Mouse (Mus musculus) testis, adult 2 months (tissue): ENCODE results near the gene Cyfip2. TPM values are rescaled to one million over a fixed set of nuclear protein-coding genes. Genes with fewer than 3 reads are reported as not detected.

Experiments used
- H3K27ac ChIP-seq: fragments of 200-500 bp; 2 replicates; pipeline ENCODE4 v1.5.1; 2012; ENCODE audit warnings: low read depth, low read length; ENCODE audit not compliant: control insufficient read depth, insufficient read depth
- H3K27me3 ChIP-seq: fragments of 200-500 bp; 2 replicates; pipeline ENCODE4 v1.6.1; 2012; ENCODE audit warnings: mild to moderate bottlenecking, low read length, moderate library complexity; ENCODE audit not compliant: control insufficient read depth, insufficient read depth
- H3K36me3 ChIP-seq: fragments of 200-500 bp; 2 replicates; pipeline ENCODE4 v1.6.1; 2012; ENCODE audit warnings: mild to moderate bottlenecking, low read length; ENCODE audit not compliant: control insufficient read depth, insufficient read depth
- H3K4me1 ChIP-seq: fragments of 200-500 bp; 2 replicates; pipeline ENCODE4 v1.6.1; 2012; ENCODE audit warnings: low read length; ENCODE audit not compliant: control insufficient read depth, insufficient read depth
- H3K4me3 ChIP-seq: fragments of 200-500 bp; 2 replicates; pipeline ENCODE4 v1.5.1; 2012; ENCODE audit warnings: low read depth, mild to moderate bottlenecking, low read length, moderate library complexity, mixed read lengths; ENCODE audit not compliant: control insufficient read depth
- CTCF ChIP-seq: fragments of 200-500 bp; IDR thresholded peaks from 2 replicates; pipeline ENCODE4 v1.5.1; 2012; ENCODE audit warnings: low read depth, mild to moderate bottlenecking, inconsistent platforms, low read length, moderate library complexity; ENCODE audit not compliant: control insufficient read depth, insufficient read depth, insufficient replicate concordance
- POLR2A ChIP-seq: fragments of 200-500 bp; IDR thresholded peaks from 2 replicates; pipeline ENCODE4 v1.6.1; 2012; ENCODE audit warnings: low read depth, mild to moderate bottlenecking, inconsistent platforms, low read length, moderate library complexity; ENCODE audit not compliant: control insufficient read depth
- polyA plus RNA-seq: library from polyadenylated mRNA; depleted of rRNA; stranded (reverse); fragments of >200 nt; gene quantifications from 2 replicates; pipeline ENCODE4 v1.2.3, GENCODE M21; 2012

The Cyfip2 gene
- polyA plus RNA-seq, 1 experiment: 1.6 TPM

GRCm38 (mm10) chr11:46311703-46312522, 746 bp downstream of the Cyfip2 start:
- Histone ChIP-seq H3K4me3 (peak overlapping the region; percentile 34), H3K36me3 (no peaks in the 10 kb centered on the region), H3K4me1 (peaks cover 3% of the 10 kb centered on the region), H3K27me3 (no peaks in the 10 kb centered on the region), H3K27ac (no peak overlapping the region)
- TF ChIP-seq CTCF: no peak
- no peak for TF ChIP-seq POLR2A

- Histone ChIP-seq H3K27ac (no peak overlapping the region), H3K4me1 (peaks cover 3% of the 10 kb centered on the region), H3K4me3 (peak overlapping the region; percentile 34; the same call in 1 of the 2 replicates), H3K36me3 (no peaks in the 10 kb centered on the region), H3K27me3 (no peaks in the 10 kb centered on the region)
- TF ChIP-seq CTCF (no peak), POLR2A (no peak)
These were observed 1.4 kb downstream of the Cyfip2 start for GRCm38 (mm10) chr11:46311181-46311702.

- H3K27ac ChIP-seq: no peak overlapping the region
- no peaks in the 10 kb centered on the region for H3K27me3 ChIP-seq
- TF ChIP-seq CTCF: no peak
- TF ChIP-seq POLR2A: no peak
- peaks cover 3% of the 10 kb centered on the region for H3K4me1 ChIP-seq
- H3K4me3 ChIP-seq: no peak overlapping the region
- H3K36me3 ChIP-seq: no peaks in the 10 kb centered on the region
These were observed 2.0 kb downstream of the Cyfip2 start for GRCm38 (mm10) chr11:46310647-46311063.

- H3K27ac ChIP-seq: no peak overlapping the region
These were observed 2.7 kb downstream of the Cyfip2 start for GRCm38 (mm10) chr11:46309808-46310555.

GRCm38 (mm10) chr11:46309111-46309741, 3.4 kb downstream of the Cyfip2 start:
- H3K27me3 ChIP-seq: no peaks in the 10 kb centered on the region
- H3K4me1 ChIP-seq: peaks cover 3% of the 10 kb centered on the region
- H3K4me3 ChIP-seq: no peak overlapping the region
- H3K27ac ChIP-seq: no peak overlapping the region
- TF ChIP-seq POLR2A: no peak
- no peak for TF ChIP-seq CTCF
- no peaks in the 10 kb centered on the region for H3K36me3 ChIP-seq

More at GRCm38 (mm10) chr11:46309808-46310555, 2.7 kb downstream of the Cyfip2 start:
- Histone ChIP-seq H3K4me1 (peaks cover 3% of the 10 kb centered on the region), H3K27me3 (no peaks in the 10 kb centered on the region), H3K36me3 (no peaks in the 10 kb centered on the region), H3K4me3 (no peak overlapping the region)
- TF ChIP-seq POLR2A: no peak

GRCm38 (mm10) chr11:46308271-46308974, 4.2 kb downstream of the Cyfip2 start:
- TF ChIP-seq POLR2A (no peak), CTCF (no peak)
- H3K4me1 ChIP-seq: peaks cover 3% of the 10 kb centered on the region
- H3K4me3 ChIP-seq: no peak overlapping the region
- no peak overlapping the region for H3K27ac ChIP-seq
- H3K27me3 ChIP-seq: no peaks in the 10 kb centered on the region
- H3K36me3 ChIP-seq: no peaks in the 10 kb centered on the region

- H3K27me3 ChIP-seq: no peaks in the 10 kb centered on the region
- TF ChIP-seq CTCF (no peak), POLR2A (no peak)
- H3K36me3 ChIP-seq: no peaks in the 10 kb centered on the region
- no peak overlapping the region for H3K4me3 ChIP-seq
- no peak overlapping the region for H3K27ac ChIP-seq
- peaks cover 2% of the 10 kb centered on the region for H3K4me1 ChIP-seq
These were observed 4.9 kb downstream of the Cyfip2 start for GRCm38 (mm10) chr11:46307768-46308167.
